Mouse (Mus musculus) ES-Bruce4 (cell line): ENCODE measurements around the gene Slc8a1.

Source experiments
- CTCF ChIP-seq: IDR thresholded peaks from one replicate; pipeline ENCODE4 v1.8.1; 2011; ENCODE audit warnings: low read depth, low read length
- POLR2A ChIP-seq: IDR thresholded peaks from one replicate; pipeline ENCODE4 v1.8.1; 2011; ENCODE audit warnings: low read length; ENCODE audit not compliant: insufficient read depth

DNA sequence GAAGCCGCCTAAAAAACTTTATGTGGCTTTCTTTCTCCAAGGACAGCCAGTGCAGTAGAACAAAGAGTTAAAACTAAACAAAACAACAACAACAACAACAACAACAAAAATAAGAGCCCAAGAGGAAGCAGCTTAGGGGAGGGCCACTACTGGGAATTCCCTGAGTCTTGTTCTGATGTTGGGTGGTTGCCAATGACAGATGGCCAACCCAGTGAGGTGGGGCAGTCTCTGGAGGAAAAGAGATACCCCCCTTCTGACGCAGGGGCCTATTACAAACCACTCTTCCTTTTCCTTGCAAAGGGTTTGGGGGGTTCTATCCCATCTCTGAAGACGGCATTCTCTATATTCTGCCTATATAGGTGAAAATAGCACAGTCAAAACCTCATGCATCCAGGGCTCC, 347.4 kb downstream of the Slc8a1 start:
- TF ChIP-seq CTCF (no peak), POLR2A (no peak)
